Mouse (Mus musculus) hindbrain, embryonic 13.5 days (tissue): ENCODE results near the gene Bcl2l2. TPM values are rescaled to one million over a fixed set of nuclear protein-coding genes. Genes with fewer than 3 reads are reported as not detected.
A peak's percentile ranks its signal among the peaks of the same experiment; 100 is the strongest.

Experiments
- ATAC-seq: fragments of 200-750 bp; cut with Nextera tagmentation; 2 replicates; pipeline ENCODE4 v1.8.0; 2017; ENCODE audit warnings: moderate TSS enrichment; ENCODE audit not compliant: low FRiP score
- H3K27ac ChIP-seq: fragments of 300-500 bp; sonication (generic); 2 replicates; pipeline ENCODE4 v1.5.1; 2015; ENCODE audit warnings: inconsistent platforms, mild to moderate bottlenecking, moderate library complexity
- H3K27me3 ChIP-seq: fragments of 300-500 bp; sonication (generic); 2 replicates; pipeline ENCODE4 v1.6.1; 2015; ENCODE audit warnings: mild to moderate bottlenecking, inconsistent platforms
- H3K36me3 ChIP-seq: fragments of 300-500 bp; sonication (generic); 2 replicates; pipeline ENCODE4 v1.6.1; 2015; ENCODE audit warnings: mild to moderate bottlenecking, inconsistent platforms
- H3K4me1 ChIP-seq: fragments of 300-500 bp; sonication (generic); replicated peaks from 2 replicates; pipeline ENCODE4 v1.6.1; 2015; ENCODE audit warnings: inconsistent platforms
- H3K4me2 ChIP-seq: fragments of 300-500 bp; sonication (generic); 2 replicates; pipeline ENCODE4 v1.6.1; 2015; ENCODE audit warnings: inconsistent platforms, mild to moderate bottlenecking, moderate library complexity
- H3K4me3 ChIP-seq: fragments of 300-500 bp; sonication (generic); 2 replicates; pipeline ENCODE4 v1.5.1; 2015; ENCODE audit warnings: mild to moderate bottlenecking, inconsistent platforms
- H3K9ac ChIP-seq: fragments of 300-500 bp; sonication (generic); 2 replicates; pipeline ENCODE4 v1.6.1; 2015; ENCODE audit warnings: mild to moderate bottlenecking, inconsistent platforms
- H3K9me3 ChIP-seq: fragments of 300-500 bp; sonication (generic); 2 replicates; pipeline ENCODE4 v1.6.1; 2016; ENCODE audit warnings: inconsistent platforms
- WGBS: fragments of 180-500 bp; shearing (Covaris S2); methylation state at CpG from one replicate; pipeline ENCODE4 v1.1.7; 2015; 5-methylcytosine and 5-hydroxymethylcytosine counted together
- polyA plus RNA-seq: library from polyadenylated mRNA; unstranded; fragments of >200 nt; fragmentation: Nextera tagmentation; extraction: Ambion mirVana; gene quantifications from 2 replicates; pipeline ENCODE4 v1.2.1, GENCODE M21; 2015

The Bcl2l2 gene
- polyA plus RNA-seq, 1 experiment from 2014 or later = 3.6 TPM

DNA sequence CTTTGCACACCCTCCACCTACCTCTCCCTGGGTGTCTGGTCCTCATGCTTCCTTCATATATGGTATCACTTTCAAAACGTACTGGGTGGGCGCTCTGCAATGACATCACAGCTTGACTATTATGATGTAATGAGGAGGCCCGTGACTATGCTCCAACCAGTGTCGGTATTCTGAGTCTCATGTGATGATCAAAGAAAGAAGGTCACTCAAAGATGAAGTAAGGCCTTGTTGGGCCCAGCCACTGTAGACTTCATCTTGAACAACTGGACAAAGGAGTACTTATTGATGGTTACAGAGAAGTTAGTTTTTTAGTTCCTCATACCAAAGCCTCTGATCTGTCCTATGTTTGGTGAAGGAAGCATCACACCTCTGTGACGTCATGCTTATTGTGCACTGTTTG, 12.3 kb upstream of the Bcl2l2 start, which contains the start of gene Homez:
Homez (minus strand) TSS at position 101 of the 400 bp plus-strand sequence.
- H3K4me1 ChIP-seq = peaks cover 7% of the 10 kb centered on the region
- no peaks in the 10 kb centered on the region for H3K27me3 ChIP-seq
- H3K27ac ChIP-seq = no peak within 1 kb of the TSS
- H3K9me3 ChIP-seq = no peaks in the 10 kb centered on the region
- no peak within 1 kb of the TSS for H3K4me2 ChIP-seq
- H3K9ac ChIP-seq = no peak within 1 kb of the TSS
- 92% methylated on average over 5 of the region's 5 CpGs for WGBS
- H3K36me3 ChIP-seq = no peaks in the 10 kb centered on the region
- ATAC-seq = no peak
- no peak within 1 kb of the TSS for H3K4me3 ChIP-seq

DNA sequence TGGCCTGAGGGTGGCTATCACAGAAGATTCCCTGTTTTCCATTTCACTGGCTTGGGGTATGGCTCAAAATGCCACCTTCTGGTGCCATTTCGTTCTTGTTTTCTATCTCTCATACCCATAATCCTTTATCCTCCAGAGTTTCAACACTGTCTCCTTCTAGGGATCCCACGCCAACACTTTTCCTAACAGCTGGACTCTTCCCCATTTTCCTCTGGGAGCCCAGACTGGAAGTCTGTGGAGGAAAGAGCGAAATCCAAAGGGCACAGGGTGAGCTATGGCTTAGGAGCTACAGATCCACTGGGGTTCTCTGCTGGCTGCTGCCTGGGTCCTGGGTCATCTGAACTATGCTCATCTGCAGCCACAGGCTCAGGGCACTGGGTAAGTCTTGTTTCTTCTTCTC, 9.0 kb upstream of the Bcl2l2 start:
- Histone ChIP-seq H3K4me2 (no peak overlapping the region), H3K27ac (no peak overlapping the region), H3K4me3 (no peak overlapping the region), H3K36me3 (no peaks in the 10 kb centered on the region), H3K9ac (no peak overlapping the region), H3K9me3 (no peaks in the 10 kb centered on the region), H3K27me3 (peaks cover 9% of the 10 kb centered on the region), H3K4me1 (peaks cover 16% of the 10 kb centered on the region)
- no peak for ATAC-seq
- WGBS = 91% methylated on average over 3 of the region's 3 CpGs

DNA sequence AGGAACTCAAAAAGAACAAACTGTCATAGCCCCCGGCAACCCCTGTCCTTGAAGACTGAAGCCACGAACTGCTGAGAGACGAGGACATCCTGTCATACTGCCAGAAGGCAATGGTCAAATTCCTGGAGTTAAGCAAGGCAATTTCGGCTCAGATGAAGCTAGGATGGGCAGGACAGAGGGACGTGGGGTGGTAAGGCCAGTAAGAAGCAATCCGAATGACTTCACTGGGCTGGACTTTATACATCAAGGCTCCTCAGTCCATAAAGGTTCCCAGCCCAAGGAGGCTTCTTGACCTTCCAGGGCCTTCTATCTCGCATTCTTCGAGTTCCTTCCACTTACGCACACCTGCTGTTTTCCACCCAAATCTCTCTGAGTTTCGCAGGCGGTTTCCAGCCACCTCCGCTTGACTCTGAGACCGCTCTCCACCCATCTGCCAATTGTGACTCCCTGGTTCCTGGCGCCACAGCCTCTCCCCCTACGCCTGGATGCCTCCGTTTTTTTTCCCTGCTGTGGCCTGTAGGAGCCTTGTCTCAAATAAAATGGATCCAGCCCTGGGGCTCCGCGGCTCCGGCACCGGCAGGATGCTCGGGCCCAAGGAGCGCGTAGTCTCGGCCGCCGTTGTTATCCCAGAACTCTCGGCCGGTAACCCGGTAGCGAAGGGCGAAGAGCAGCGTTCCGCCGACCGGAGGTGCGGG, 7.2 kb upstream of the Bcl2l2 start:
- H3K27me3 ChIP-seq = peaks cover 9% of the 10 kb centered on the region
- H3K9me3 ChIP-seq = no peaks in the 10 kb centered on the region
- ATAC-seq = peak; percentile 60
- WGBS = 3% methylated on average over 36 of the region's 36 CpGs
- H3K4me2 ChIP-seq = peak overlapping the region; percentile 98
- H3K27ac ChIP-seq = peak overlapping the region; percentile 95
- H3K4me1 ChIP-seq = peaks cover 16% of the 10 kb centered on the region
- H3K9ac ChIP-seq = peak overlapping the region; percentile 89
- H3K36me3 ChIP-seq = no peaks in the 10 kb centered on the region
- H3K4me3 ChIP-seq = peak overlapping the region; percentile 73

DNA sequence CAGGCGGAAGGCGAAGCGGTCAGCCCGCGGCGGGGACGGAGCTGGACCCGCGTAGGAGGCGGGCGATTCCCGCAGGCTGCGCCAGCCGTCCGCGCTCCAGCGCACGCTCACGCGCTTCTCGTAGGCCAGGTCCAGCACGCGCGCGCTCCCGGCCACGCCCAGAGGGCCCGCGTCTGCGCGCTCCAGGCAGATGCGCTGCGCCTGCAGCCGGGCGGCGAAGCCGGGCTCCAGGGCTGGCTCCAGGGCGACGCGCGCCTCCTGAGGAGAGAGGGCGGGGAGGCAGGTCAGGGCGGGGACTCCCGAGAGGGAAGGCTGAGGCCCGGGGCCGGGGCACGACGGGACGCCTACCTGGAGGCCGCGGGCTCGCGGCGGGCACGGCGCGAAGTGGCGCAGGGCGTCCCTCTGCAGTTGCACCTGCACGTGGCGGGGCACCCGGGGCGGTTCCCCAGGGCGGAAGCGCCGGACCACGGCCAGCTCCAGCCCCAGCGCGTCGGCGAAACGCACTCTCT, 6.6 kb upstream of the Bcl2l2 start:
- under 1% methylated on average over 51 of the region's 72 CpGs for WGBS
- Histone ChIP-seq H3K9ac (peak overlapping the region; percentile 89), H3K27me3 (peaks cover 9% of the 10 kb centered on the region), H3K36me3 (no peaks in the 10 kb centered on the region), H3K4me3 (peak overlapping the region; percentile 73), H3K4me1 (peaks cover 16% of the 10 kb centered on the region), H3K9me3 (no peaks in the 10 kb centered on the region), H3K27ac (peak overlapping the region; percentile 95), H3K4me2 (peak overlapping the region; percentile 98)
- ATAC-seq = peak; percentile 93

DNA sequence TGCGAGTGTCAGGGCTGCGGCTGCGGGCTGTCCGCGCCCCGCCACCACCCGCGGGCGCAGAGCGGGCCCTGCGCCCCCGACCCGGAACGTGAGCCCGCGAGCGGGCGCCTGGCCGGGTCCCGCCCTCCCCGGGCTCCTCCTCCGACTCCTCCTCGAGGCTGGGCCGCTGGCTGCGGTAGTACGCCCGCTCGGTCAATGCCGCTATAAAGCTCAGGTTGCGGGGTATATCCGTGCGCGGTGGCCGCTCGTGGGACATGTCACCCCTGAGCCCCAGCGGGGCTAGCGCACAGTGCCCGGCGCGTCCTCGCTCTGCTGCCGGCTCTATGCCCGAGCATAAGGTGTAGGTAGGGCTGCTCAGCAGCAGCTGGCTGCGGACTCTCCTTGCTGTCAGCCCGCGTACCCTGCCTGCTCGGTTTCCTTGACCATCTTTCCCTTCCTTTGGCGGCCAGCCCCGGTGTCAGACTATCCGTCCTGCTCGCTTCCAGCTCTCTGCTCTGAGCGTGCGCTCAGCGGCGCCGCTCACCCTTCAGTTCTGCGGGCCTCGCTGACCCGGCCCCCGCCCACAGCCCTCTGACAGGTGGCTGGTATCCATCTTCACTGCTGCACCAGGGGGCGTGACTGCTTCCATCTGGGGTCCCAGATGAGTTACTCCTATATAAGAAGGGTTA, 6.0 kb upstream of the Bcl2l2 start, which contains the start of gene Ppp1r3e:
Ppp1r3e (minus strand) TSS at position 503 of the 668 bp plus-strand sequence.
- H3K4me3 ChIP-seq = peak within 1 kb of the TSS; percentile 73
- peaks cover 16% of the 10 kb centered on the region for H3K4me1 ChIP-seq
- peaks cover 9% of the 10 kb centered on the region for H3K27me3 ChIP-seq
- under 1% methylated on average over 56 of the region's 61 CpGs for WGBS
- no peaks in the 10 kb centered on the region for H3K36me3 ChIP-seq
- peak within 1 kb of the TSS; percentile 95 for H3K27ac ChIP-seq
- H3K9ac ChIP-seq = peak within 1 kb of the TSS; percentile 89
- ATAC-seq = no peak; the same call in none of the 2 replicates
- peak within 1 kb of the TSS; percentile 98 for H3K4me2 ChIP-seq
- H3K9me3 ChIP-seq = no peaks in the 10 kb centered on the region

DNA sequence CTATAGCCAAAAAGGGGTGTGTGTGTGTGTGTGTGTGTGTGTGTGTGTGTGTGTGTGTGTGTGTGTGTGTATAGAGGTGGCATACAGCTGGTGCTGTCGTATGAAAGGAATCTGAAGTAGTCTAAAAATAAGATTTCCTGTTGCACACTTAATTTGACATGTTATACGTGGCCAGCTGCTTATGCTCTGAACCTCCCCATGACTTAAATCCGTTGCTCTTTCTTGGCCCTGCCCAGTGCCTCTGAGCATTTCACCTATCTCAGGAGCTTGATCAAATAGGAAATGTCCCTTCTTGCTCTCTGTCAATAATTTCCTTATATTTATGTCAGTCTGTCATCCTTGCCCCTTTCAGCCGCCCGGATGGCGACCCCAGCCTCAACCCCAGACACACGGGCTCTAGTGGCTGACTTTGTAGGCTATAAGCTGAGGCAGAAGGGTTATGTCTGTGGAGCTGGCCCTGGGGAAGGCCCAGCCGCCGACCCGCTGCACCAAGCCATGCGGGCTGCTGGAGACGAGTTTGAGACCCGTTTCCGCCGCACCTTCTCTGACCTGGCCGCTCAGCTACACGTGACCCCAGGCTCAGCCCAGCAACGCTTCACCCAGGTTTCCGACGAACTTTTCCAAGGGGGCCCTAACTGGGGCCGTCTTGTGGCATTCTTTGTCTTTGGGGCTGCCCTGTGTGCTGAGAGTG, 990 bp downstream of the Bcl2l2 start:
- WGBS = 39% methylated on average over 21 of the region's 21 CpGs
- peaks cover 33% of the 10 kb centered on the region for H3K4me1 ChIP-seq
- peak overlapping the region; percentile 94 for H3K27ac ChIP-seq
- H3K4me3 ChIP-seq = peak overlapping the region; percentile 72
- H3K9ac ChIP-seq = peak overlapping the region; percentile 89
- H3K27me3 ChIP-seq = no peaks in the 10 kb centered on the region
- peak overlapping the region; percentile 81 for H3K4me2 ChIP-seq
- peaks cover 28% of the 10 kb centered on the region for H3K36me3 ChIP-seq
- no peaks in the 10 kb centered on the region for H3K9me3 ChIP-seq
- ATAC-seq = no peak

DNA sequence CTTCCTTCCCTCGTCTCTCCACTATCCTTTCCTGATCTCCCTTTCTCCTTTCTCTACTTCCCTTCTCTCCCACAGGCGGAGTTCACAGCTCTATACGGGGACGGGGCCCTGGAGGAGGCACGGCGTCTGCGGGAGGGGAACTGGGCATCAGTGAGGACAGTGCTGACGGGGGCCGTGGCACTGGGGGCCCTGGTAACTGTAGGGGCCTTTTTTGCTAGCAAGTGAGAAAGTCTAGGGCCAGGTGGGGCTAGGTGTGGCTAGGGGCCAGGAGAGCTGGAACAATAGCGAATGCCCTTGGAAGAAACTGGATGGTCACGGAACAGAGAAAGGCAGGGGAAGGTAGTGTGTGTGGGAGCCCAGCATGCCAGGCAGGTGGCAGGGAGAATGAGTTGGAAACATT, 2.1 kb downstream of the Bcl2l2 start:
- H3K9me3 ChIP-seq = no peaks in the 10 kb centered on the region
- H3K4me1 ChIP-seq = peaks cover 33% of the 10 kb centered on the region
- H3K4me3 ChIP-seq = no peak overlapping the region
- H3K36me3 ChIP-seq = peaks cover 28% of the 10 kb centered on the region
- 90% methylated on average over 11 of the region's 11 CpGs for WGBS
- H3K9ac ChIP-seq = peak overlapping the region; percentile 53
- H3K27ac ChIP-seq = no peak overlapping the region
- no peaks in the 10 kb centered on the region for H3K27me3 ChIP-seq
- ATAC-seq = no peak
- H3K4me2 ChIP-seq = peak overlapping the region; percentile 81

DNA sequence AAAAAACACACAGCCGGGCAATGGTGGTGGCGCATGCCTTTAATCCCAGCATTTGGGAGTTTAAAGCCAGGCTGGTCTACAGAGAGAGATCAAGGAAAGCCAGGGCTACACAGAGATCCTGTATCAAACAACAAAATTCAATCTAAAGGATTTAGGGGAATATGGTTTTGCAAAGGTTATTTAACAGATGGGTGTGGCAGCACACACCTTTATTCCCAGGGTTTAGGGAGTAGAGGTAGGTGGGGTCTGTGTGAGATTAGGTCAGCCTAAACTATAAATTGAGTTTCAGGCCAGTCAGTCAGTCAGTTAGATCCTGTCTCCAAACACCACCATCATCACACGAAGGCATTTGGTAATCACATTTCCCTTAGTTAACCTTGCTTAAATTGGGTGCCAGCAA, 9.0 kb downstream of the Bcl2l2 start, which contains the start of gene Pabpn1:
Pabpn1 (plus strand) TSS at position 301 of the 400 bp plus-strand sequence.
- H3K27me3 ChIP-seq = no peaks in the 10 kb centered on the region
- peak within 1 kb of the TSS; percentile 93 for H3K4me3 ChIP-seq
- peaks cover 26% of the 10 kb centered on the region for H3K4me1 ChIP-seq
- H3K27ac ChIP-seq = peak within 1 kb of the TSS; percentile 86
- H3K9ac ChIP-seq = peak within 1 kb of the TSS; percentile 56; the same call in 1 of the 2 replicates
- ATAC-seq = no peak
- 95% methylated on average over 3 of the region's 3 CpGs for WGBS
- H3K36me3 ChIP-seq = peaks cover 22% of the 10 kb centered on the region
- H3K9me3 ChIP-seq = no peaks in the 10 kb centered on the region
- peak within 1 kb of the TSS; percentile 48 for H3K4me2 ChIP-seq

DNA sequence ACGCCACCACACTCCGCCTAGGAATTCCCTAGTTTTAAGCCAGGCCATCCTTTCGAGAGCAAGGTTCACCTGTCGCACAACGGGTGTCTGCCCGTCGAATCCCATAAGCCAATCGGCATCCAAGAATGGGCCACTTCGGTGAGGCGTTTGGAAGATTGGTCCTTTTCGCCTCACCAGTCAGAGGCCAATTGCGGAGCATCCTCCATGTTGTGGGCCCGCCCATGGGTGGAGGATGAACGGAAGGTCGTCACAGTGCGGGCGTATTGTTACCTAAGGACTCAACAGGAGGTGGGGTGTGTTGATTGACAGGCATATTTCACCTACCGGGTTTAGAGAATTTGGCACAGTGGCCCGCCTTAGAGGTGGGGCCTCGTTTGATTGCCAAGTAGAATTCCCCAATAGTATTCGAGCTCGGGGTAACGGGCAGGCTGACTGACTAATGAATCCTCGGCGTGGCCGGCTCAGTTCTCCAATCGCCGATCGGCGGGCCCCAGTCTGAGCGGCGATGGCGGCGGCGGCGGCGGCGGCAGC, 10.5 kb downstream of the Bcl2l2 start:
- H3K4me2 ChIP-seq = peak overlapping the region; percentile 48
- peak; percentile 99 for ATAC-seq
- WGBS = under 1% methylated on average over 38 of the region's 38 CpGs

DNA sequence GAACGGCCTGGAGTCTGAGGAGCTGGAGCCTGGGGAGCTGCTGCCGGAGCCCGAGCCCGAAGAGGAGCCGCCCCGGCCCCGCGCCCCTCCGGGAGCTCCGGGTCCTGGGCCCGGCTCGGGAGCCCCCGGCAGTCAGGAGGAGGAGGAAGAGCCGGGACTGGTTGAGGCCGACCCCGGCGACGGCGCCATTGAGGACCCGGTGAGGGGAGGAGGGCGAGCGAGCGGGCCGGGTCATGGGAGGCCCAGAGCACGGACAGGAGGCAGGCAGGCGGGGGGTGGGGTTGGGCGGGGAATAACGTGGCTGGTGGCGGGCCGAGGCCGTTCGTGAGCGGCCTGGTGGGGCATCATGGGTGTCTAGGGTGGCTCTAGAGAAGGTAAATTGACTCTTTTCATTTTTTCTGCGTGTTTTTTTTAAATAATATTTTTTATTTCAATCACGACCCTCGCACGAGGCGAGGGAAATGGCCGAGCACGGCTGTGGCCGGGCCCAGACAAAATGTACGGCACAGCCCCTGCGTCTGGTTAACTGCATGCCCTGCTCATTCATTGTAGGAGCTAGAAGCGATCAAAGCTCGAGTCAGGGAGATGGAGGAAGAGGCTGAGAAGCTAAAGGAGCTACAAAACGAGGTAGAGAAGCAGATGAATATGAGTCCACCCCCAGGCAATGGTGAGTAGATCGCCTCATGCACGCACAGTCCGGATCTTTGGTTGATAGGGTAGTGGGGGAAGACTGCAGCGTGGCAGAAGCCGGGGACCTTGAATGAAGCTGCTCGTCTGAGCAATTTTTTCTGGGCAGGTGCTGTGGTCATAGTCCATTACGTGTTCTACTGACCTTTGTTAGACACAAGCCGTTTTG, 11.3 kb downstream of the Bcl2l2 start:
- Histone ChIP-seq H3K4me2 (peak overlapping the region; percentile 75), H3K4me1 (peaks cover 29% of the 10 kb centered on the region), H3K27me3 (no peaks in the 10 kb centered on the region), H3K27ac (peak overlapping the region; percentile 98), H3K9ac (peak overlapping the region; percentile 100), H3K9me3 (no peaks in the 10 kb centered on the region), H3K4me3 (peak overlapping the region; percentile 93), H3K36me3 (peaks cover 30% of the 10 kb centered on the region)
- peak; percentile 58 for ATAC-seq
- WGBS = under 1% methylated on average over 53 of the region's 54 CpGs

More for the DNA sequence above, 10.5 kb downstream of the Bcl2l2 start:
- Histone ChIP-seq H3K27ac (peak overlapping the region; percentile 98), H3K4me1 (peaks cover 29% of the 10 kb centered on the region), H3K27me3 (no peaks in the 10 kb centered on the region), H3K9me3 (no peaks in the 10 kb centered on the region), H3K4me3 (peak overlapping the region; percentile 93), H3K9ac (peak overlapping the region; percentile 100), H3K36me3 (peaks cover 33% of the 10 kb centered on the region)

DNA sequence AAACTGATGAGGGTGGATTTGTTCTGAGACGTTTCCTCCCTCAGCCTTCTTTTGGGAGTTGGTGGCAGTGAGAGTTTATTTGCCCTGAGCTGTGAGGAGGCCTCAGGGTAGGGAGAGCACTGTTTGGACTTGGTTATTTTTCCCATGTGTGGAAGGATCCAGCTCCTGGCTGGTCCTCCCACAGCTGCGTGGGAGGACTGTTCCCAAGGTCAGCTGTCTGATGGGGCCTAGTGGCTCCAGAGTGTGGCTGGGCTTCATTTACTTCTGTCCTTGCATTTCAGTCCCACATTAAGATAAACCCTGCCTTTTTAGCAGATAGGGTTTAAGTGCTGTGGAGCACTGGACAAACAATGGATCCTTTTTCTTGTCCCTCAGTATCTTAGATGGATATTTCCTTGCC, 14.3 kb downstream of the Bcl2l2 start:
- Histone ChIP-seq H3K9ac (peak overlapping the region; percentile 21; the same call in 1 of the 2 replicates), H3K9me3 (no peaks in the 10 kb centered on the region)
- WGBS = 66% methylated on average over 2 of the region's 2 CpGs

More for the DNA sequence above, 14.3 kb downstream of the Bcl2l2 start:
- no peak for ATAC-seq
- Histone ChIP-seq H3K27me3 (no peaks in the 10 kb centered on the region), H3K36me3 (peaks cover 30% of the 10 kb centered on the region), H3K4me1 (peaks cover 29% of the 10 kb centered on the region), H3K4me3 (no peak overlapping the region), H3K4me2 (no peak overlapping the region), H3K27ac (peak overlapping the region; percentile 24; the same call in 1 of the 2 replicates)
